Mouse (Mus musculus): ENCODE data around the gene Gm11559. TPM values are rescaled to one million over a fixed set of nuclear protein-coding genes. Genes with fewer than 3 reads are reported as not detected.
"Not testable (repeated sequence)": the region's sequence is repeated elsewhere in the genome, so short reads cannot be mapped to it uniquely, and the experiment has no call there.

Gm11559 gene
- polyA plus RNA-seq (2017; shearing (Covaris generic)) = not detected

DNA sequence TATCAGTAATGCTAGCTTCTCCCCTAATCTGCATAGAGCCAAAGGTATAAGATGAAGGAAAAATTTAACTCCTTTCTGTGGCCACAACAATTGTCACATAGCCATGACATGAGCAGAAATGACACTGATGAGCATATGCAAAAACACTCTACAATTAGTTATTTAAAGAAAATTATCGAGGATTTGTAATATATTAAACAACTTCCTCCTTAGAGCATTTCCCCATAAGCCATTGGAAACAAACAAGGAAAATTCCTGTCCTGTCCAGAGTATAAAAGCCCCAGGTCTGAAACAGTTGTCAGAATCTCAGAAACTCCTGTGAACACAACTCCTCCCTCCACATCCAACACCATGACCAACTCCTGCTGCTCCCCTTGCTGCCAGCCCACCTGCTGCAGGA, at the start of gene Gm11559:
Gm11559 (plus strand) TSS at position 301 of the 400 bp plus-strand sequence.
- not testable (repeated sequence) for ATAC-seq

DNA sequence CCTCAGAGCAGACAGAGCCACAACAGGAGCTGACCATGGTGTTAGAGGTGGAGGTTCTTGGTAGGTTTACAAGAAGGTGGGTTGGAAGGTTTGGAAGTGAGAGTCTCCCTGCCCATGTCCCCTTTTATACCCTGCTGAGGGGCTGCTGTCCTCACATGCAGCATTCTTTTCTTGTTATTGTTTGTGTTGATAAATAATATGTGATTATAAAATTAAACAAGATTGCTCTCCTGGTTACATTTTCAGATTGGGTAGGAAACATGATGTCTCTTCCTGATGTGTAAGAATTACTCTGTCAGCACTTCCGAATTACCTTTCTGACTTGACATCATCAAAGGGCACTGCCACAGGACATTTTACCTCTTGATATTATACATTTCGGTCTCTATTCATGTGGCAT, 48.7 kb upstream of the Gm11559 start, which contains the start of gene Gm11564:
Gm11564 (minus strand) TSS at position 101 of the 400 bp plus-strand sequence.
- ATAC-seq = not testable (repeated sequence)

DNA sequence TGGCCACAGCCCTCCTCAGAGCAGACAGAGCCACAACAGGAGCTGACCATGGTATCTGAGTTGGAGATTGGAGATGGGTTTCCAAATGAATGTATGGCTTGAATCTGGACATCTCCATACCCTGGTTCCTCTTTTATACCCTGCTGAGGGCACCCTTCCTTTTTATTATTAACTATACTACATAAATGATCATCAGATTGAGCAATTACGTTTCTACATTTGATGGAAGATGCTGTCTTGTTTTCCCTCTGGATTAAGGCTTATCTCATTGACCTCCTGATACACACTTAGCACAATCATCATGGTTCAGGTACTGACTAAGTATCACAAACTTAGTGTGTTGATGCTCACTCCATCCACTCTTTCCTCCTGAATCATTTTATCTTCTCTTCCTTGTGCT, 26.3 kb upstream of the Gm11559 start, which contains the start of gene 2300003K06Rik:
2300003K06Rik (minus strand) TSS at position 101 of the 400 bp plus-strand sequence.
- no peak for ATAC-seq

DNA sequence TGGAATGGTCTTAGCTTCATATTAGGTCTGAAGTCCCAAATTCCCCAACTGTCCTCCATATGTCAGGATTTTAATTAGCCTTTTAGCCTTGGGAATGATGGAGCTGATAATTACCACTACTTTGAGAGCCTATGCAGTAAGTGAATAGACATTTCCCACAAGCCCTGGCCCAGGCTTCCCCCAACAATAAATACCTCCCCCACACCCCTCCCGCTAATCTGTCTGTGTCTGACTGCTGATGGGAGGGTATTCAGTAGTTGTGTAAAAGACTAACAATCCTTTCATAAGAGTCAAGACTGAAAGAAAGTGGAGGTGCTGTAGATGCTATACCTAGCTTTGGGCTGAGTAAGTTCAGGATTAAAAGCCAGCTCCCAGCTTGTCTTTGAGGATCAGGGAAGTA, 22.1 kb upstream of the Gm11559 start:
- no peak for ATAC-seq

DNA sequence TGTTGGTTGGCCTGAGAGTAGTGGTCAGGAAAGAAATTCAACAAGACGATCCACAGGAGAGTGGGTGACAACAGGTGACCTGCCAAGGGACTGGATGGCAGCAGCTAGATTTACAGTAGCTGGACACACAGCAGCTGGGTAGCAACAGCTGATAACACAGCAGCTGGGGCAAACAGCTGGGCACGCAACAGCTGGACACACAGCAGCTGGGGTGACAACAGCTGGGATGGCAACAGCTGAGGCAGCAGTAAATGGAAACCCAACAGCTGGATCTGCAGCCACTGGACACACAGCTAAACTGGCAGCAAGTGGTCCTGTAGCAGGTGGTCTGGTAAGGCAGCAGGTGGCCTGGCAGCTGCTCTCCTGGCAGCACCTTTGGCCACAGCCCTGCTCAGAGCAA, 17.5 kb upstream of the Gm11559 start:
- no peak for ATAC-seq

- no peak for ATAC-seq
These were observed 12.8 kb upstream of the Gm11559 start, which contains the start of gene Krtap4-16 for GRCm38 (mm10) chr11:99851508-99851907. Krtap4-16 (minus strand) TSS chr11:99851608.

GRCm38 (mm10) chr11:99854121-99854520, 10.2 kb upstream of the Gm11559 start:
- no peak for ATAC-seq

GRCm38 (mm10) chr11:99857617-99858016, 6.7 kb upstream of the Gm11559 start, which contains the start of gene Gm11568:
Gm11568 (plus strand) TSS chr11:99857917.
- ATAC-seq = no peak

DNA sequence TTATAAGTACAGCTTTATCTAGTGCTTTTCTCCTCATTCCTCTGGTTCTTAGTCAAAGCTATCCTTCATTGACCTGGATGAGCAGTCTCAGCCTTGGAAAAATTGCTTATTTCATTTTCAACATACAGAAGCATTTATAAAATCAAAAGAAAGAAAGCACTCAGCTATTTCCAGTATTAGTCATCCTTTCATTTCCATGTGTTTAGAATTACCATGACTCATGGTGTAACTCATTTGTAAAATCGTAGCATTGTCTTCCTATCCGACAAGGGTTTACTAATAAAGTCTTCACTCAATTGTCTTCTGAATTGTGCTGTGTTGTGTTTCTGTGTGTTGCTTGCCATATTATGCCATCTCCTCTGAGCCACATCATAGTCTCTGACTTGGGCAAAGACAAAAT, 5.5 kb upstream of the Gm11559 start:
- no peak for ATAC-seq

DNA sequence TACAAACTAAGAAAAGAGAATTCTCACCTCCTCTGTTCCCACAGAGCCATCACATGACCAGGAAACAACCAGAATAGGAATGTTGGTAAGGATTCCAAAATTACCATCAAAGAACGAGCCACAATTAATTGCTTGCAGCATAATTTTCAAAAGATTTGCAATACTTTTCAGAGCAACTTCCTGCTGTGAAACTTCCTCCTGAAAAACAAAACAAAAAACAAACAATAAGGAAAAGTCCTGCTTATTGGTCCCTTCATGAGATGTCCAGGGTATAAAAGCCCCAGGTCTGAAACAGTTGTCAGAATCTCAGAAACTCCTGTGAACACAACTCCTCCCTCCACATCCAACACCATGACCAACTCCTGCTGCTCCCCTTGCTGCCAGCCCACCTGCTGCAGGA, 8.8 kb downstream of the Gm11559 start, which contains the start of gene Krtap9-1:
Krtap9-1 (plus strand) TSS at position 301 of the 400 bp plus-strand sequence.
- ATAC-seq = not testable (repeated sequence)

DNA sequence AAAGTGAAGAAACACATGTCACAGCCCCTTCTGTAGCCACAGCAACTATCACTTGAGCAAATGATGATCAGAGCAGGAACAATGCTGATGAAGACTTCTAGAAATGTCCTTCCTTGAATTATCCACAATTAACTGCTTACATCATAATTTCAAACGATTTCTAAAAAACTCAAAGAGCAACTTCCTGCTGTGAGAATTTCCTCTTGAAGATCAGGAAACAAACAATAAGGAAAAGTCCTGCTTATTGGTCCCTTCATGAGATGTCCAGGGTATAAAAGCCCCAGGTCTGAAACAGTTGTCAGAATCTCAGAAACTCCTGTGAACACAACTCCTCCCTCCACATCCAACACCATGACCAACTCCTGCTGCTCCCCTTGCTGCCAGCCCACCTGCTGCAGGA, 14.6 kb downstream of the Gm11559 start, which contains the start of gene Gm11567:
Gm11567 (plus strand) TSS at position 301 of the 400 bp plus-strand sequence.
- not testable (repeated sequence) for ATAC-seq

GRCm38 (mm10) chr11:99907620-99908019, 43.3 kb downstream of the Gm11559 start, which contains the start of gene Krtap31-1:
Krtap31-1 (plus strand) TSS chr11:99907920.
- no peak for ATAC-seq

DNA sequence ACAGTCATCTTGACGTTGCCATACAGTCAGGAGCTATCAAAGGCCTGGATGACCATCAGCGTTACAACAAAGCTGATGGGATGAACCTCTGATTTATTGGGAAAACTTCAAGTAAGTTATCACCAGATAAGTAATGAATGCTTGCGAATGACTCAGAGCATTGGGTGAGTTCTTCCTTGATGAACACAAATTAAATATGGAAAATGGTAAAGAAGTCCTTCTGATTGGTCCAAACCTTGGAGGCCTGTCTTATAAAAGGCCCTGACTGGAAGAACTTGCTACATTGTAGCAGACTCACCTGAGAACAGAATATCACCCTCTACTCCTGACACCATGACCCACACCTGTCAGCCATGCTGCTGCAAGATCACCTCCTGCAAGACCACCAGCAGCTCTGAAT, 50.2 kb downstream of the Gm11559 start, which contains the start of gene Gm11565:
Gm11565 (plus strand) TSS at position 301 of the 400 bp plus-strand sequence.
- ATAC-seq = no peak

Other genes starting within 250 kb of the Gm11559 start
- gene Krtap2-4, start 249.6 kb upstream of the Gm11559 start, polyA plus RNA-seq (2017; shearing (Covaris generic)) = not detected
- gene Gm11562, start 244.0 kb upstream of the Gm11559 start, polyA plus RNA-seq (2017; shearing (Covaris generic)) = not detected
- gene Krtap4-1, start 236.2 kb upstream of the Gm11559 start, polyA plus RNA-seq (2017; shearing (Covaris generic)) = not detected
- gene Krtap4-2, start 229.4 kb upstream of the Gm11559 start, polyA plus RNA-seq (2017; shearing (Covaris generic)) = not detected
- not detected for gene Krtap4-7, start 220.4 kb upstream of the Gm11559 start, polyA plus RNA-seq (2017; shearing (Covaris generic))
- not detected for gene Gm11555, start 214.2 kb upstream of the Gm11559 start, polyA plus RNA-seq (2017; shearing (Covaris generic))
- gene Gm11563, start 205.5 kb upstream of the Gm11559 start, polyA plus RNA-seq (2017; shearing (Covaris generic)) = not detected
- not detected for gene Krtap4-6, start 198.5 kb upstream of the Gm11559 start, polyA plus RNA-seq (2017; shearing (Covaris generic))
- not detected for gene Gm14190, start 173.7 kb upstream of the Gm11559 start, polyA plus RNA-seq (2017; shearing (Covaris generic))
- gene Gm14180, start 130.2 kb upstream of the Gm11559 start, polyA plus RNA-seq (2017; shearing (Covaris generic)) = not detected
- gene Gm11595, start 91.6 kb upstream of the Gm11559 start, polyA plus RNA-seq (2017; shearing (Covaris generic)) = not detected
- not detected for gene Krtap4-8, start 83.8 kb upstream of the Gm11559 start, polyA plus RNA-seq (2017; shearing (Covaris generic))
- gene Krtap4-9, start 79.3 kb upstream of the Gm11559 start, polyA plus RNA-seq (2017; shearing (Covaris generic)) = not detected
- not detected for gene Gm11596, start 71.0 kb upstream of the Gm11559 start, polyA plus RNA-seq (2017; shearing (Covaris generic))
- not detected for gene Gm11569, start 65.5 kb upstream of the Gm11559 start, polyA plus RNA-seq (2017; shearing (Covaris generic))
- gene Gm11554, start 60.0 kb upstream of the Gm11559 start, polyA plus RNA-seq (2017; shearing (Covaris generic)) = not detected
- not detected for gene Krtap4-13, start 54.6 kb upstream of the Gm11559 start, polyA plus RNA-seq (2017; shearing (Covaris generic))
- gene Gm11564, start 48.8 kb upstream of the Gm11559 start, polyA plus RNA-seq (2017; shearing (Covaris generic)) = not detected
- not detected for gene 2300003K06Rik, start 26.4 kb upstream of the Gm11559 start, polyA plus RNA-seq (2017; shearing (Covaris generic))
- gene Krtap4-16, start 12.9 kb upstream of the Gm11559 start, polyA plus RNA-seq (2017; shearing (Covaris generic)) = not detected
- gene Gm11568, start 6.6 kb upstream of the Gm11559 start, polyA plus RNA-seq (2017; shearing (Covaris generic)) = not detected
- gene Krtap9-1, start 8.9 kb downstream of the Gm11559 start, polyA plus RNA-seq (2017; shearing (Covaris generic)) = not detected
- not detected for gene Gm11567, start 14.7 kb downstream of the Gm11559 start, polyA plus RNA-seq (2017; shearing (Covaris generic))
- gene Krtap31-1, start 43.4 kb downstream of the Gm11559 start, polyA plus RNA-seq (2017; shearing (Covaris generic)) = not detected
- gene Gm11565, start 50.3 kb downstream of the Gm11559 start, polyA plus RNA-seq (2017; shearing (Covaris generic)) = not detected
- gene Krtap31-2, start 71.8 kb downstream of the Gm11559 start, polyA plus RNA-seq (2017; shearing (Covaris generic)) = not detected
- gene Krtap9-5, start 84.0 kb downstream of the Gm11559 start, polyA plus RNA-seq (2017; shearing (Covaris generic)) = not detected
- gene Krtap29-1, start 114.6 kb downstream of the Gm11559 start, polyA plus RNA-seq (2017; shearing (Covaris generic)) = not detected
- not detected for gene Krtap16-1, start 122.1 kb downstream of the Gm11559 start, polyA plus RNA-seq (2017; shearing (Covaris generic))
- not detected for gene Krtap17-1, start 129.5 kb downstream of the Gm11559 start, polyA plus RNA-seq (2017; shearing (Covaris generic))
- gene Krt33a, start 151.7 kb downstream of the Gm11559 start, polyA plus RNA-seq (2017; shearing (Covaris generic)) = not detected
- gene Krt33b, start 165.4 kb downstream of the Gm11559 start, polyA plus RNA-seq (2017; shearing (Covaris generic)) = not detected
- not detected for gene Krt34, start 177.1 kb downstream of the Gm11559 start, polyA plus RNA-seq (2017; shearing (Covaris generic))
- gene Krt31, start 186.1 kb downstream of the Gm11559 start, polyA plus RNA-seq (2017; shearing (Covaris generic)) = not detected
- not detected for gene Krt32, start 223.8 kb downstream of the Gm11559 start, polyA plus RNA-seq (2017; shearing (Covaris generic))
- gene Krt35, start 231.8 kb downstream of the Gm11559 start, polyA plus RNA-seq (2017; shearing (Covaris generic)) = not detected
- gene Krt36, start 241.2 kb downstream of the Gm11559 start, polyA plus RNA-seq (2017; shearing (Covaris generic)) = not detected